21 mouse cellular contexts compared by ENCODE assay signal in the genomic region with DNA sequence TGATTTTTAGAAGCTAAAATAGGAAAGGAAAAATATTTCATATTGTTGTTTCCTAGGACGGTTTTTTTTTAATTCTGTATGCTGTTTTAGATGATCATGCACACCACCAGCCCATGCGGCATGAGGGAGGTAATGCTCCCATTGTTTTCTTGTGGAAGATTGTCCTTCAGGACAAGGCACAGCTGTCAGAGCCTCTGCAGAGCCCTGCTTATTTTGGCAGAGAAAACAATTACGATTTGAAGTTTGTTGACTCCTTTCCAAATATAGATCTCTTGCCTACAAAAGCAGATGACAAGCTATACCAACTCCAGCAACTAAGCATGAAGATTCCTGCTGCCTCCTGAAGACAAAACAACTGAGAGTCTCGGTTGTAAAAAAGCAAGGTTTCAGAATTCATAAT.
DNase-seq lines count a peak whose midpoint lies in the region; ATAC-seq and TF ChIP-seq lines count a peak whose summit lies in the region.
"Had no signal": no experiment of that assay in that cellular context is flagged by ENCODE, and none has a peak within 500 bp of the region (broad histone marks: within the 10 kb centered on the region; RNA-seq: fewer than 3 reads in every experiment).

No protein-coding gene starts in this region.

- TF ChIP-seq POLR2A in kidney, adult 2 months (IDR thresholded peaks at IDR 0.05; ENCODE audit: low read depth, low read length): no peak
- no peak for TF ChIP-seq POLR2A in liver, adult 2 months (IDR thresholded peaks at IDR 0.05; ENCODE audit: extremely low read depth, insufficient read depth, low read length)

- H3K4me2 ChIP-seq in kidney, postnatal 0 days (ENCODE audit: low read length): no peak overlapping the region
- H3K4me2 ChIP-seq in liver, embryonic 11.5 days: no peak overlapping the region
- H3K4me2 ChIP-seq: embryonic facial prominence, embryonic 12.5 days; limb, embryonic 15.5 days; midbrain, embryonic 12.5 days; neural tube, embryonic 15.5 days had no signal

- peak; percentile 13 for DNase-seq in heart, adult 8-10 months (ENCODE audit: low spot score)
- DNase-seq in heart, embryonic 10.5 days (ENCODE audit: low spot score): no peak
- peak; percentile 44 for DNase-seq in kidney, postnatal 0 days (ENCODE audit: low spot score)
- DNase-seq in kidney, adult 2 months: no peak
- DNase-seq in liver, adult 2 months (ENCODE audit: extremely low read depth, low read depth, low spot score): peak; percentile 8
- no peak for DNase-seq in liver, embryonic 11.5 days (ENCODE audit: low spot score)
- peak; percentile 44 for DNase-seq in Muller cell, postnatal 12 days (ENCODE audit: inconsistent ontology term)
- no peak for DNase-seq in right cerebral cortex, postnatal 25 days
- DNase-seq: cerebellum, adult 9-10 months; gastrocnemius, postnatal 10 days; kidney, postnatal 36 days; liver, postnatal 0 days; spleen, adult 18-20 months; thymus, postnatal 36 days had no signal

- no peak for TF ChIP-seq CTCF in kidney, postnatal 0 days (IDR thresholded peaks at IDR 0.05; ENCODE audit: low read depth)
- no peak for TF ChIP-seq CTCF in kidney, adult 2 months (conservative IDR thresholded peaks at IDR 0.05; ENCODE audit: insufficient read depth, insufficient read length, low read depth, low read length)
- TF ChIP-seq CTCF in liver, adult 2 months (IDR thresholded peaks at IDR 0.05; ENCODE audit: low read depth, low read length): no peak

- H3K4me1 ChIP-seq in heart, embryonic 10.5 days: no peaks in the 10 kb centered on the region
- no peaks in the 10 kb centered on the region for H3K4me1 ChIP-seq in kidney, postnatal 0 days (replicated peaks; ENCODE audit: insufficient read depth, low read length)
- H3K4me1 ChIP-seq in kidney, adult 2 months (ENCODE audit: control insufficient read depth, insufficient read depth, low read length): no peaks in the 10 kb centered on the region
- H3K4me1 ChIP-seq in liver, adult 2 months (ENCODE audit: control insufficient read depth, insufficient read depth, low read length): no peaks in the 10 kb centered on the region
- H3K4me1 ChIP-seq in liver, embryonic 11.5 days (replicated peaks; ENCODE audit: control insufficient read depth, insufficient read depth, low read length): no peaks in the 10 kb centered on the region
- H3K4me1 ChIP-seq: embryonic facial prominence, embryonic 12.5 days; limb, embryonic 15.5 days; midbrain, embryonic 12.5 days; neural tube, embryonic 15.5 days had no signal

- H3K27ac ChIP-seq in heart, embryonic 10.5 days: no peak overlapping the region
- no peak overlapping the region for H3K27ac ChIP-seq in kidney, postnatal 0 days
- no peak overlapping the region for H3K27ac ChIP-seq in kidney, adult 2 months (ENCODE audit: insufficient read depth, low read depth, low read length)
- H3K27ac ChIP-seq in liver, adult 2 months (replicated peaks; ENCODE audit: insufficient read depth, low read depth, low read length): no peak overlapping the region
- H3K27ac ChIP-seq in liver, embryonic 11.5 days (ENCODE audit: low read depth, low read length): no peak overlapping the region
- H3K27ac ChIP-seq: embryonic facial prominence, embryonic 12.5 days; limb, embryonic 15.5 days; midbrain, embryonic 12.5 days; neural tube, embryonic 15.5 days had no signal

- H3K9me3 ChIP-seq in heart, embryonic 10.5 days: peaks cover 6% of the 10 kb centered on the region
- 0 out of 2 replicates have a peak, but pooled peaks cover 7% of the 10 kb centered on the region for H3K9me3 ChIP-seq in kidney, postnatal 0 days (replicated peaks; ENCODE audit: low read length)
- peaks cover 3% of the 10 kb centered on the region for H3K9me3 ChIP-seq in liver, embryonic 11.5 days (ENCODE audit: control insufficient read depth, low read length)
- H3K9me3 ChIP-seq: embryonic facial prominence, embryonic 12.5 days had no signal

- H3K4me3 ChIP-seq in heart, embryonic 10.5 days: no peak overlapping the region
- H3K4me3 ChIP-seq in kidney, postnatal 0 days (replicated peaks; ENCODE audit: low read depth, low read length): no peak overlapping the region
- H3K4me3 ChIP-seq in kidney, adult 2 months (ENCODE audit: insufficient read depth, low read depth, low read length): no peak overlapping the region
- H3K4me3 ChIP-seq in liver, adult 2 months (ENCODE audit: insufficient read depth, low read depth, low read length): no peak overlapping the region
- no peak overlapping the region for H3K4me3 ChIP-seq in liver, embryonic 11.5 days (ENCODE audit: low read depth, low read length)
- H3K4me3 ChIP-seq: embryonic facial prominence, embryonic 12.5 days; limb, embryonic 15.5 days; midbrain, embryonic 12.5 days; neural tube, embryonic 15.5 days had no signal

- no peak for ATAC-seq in kidney, postnatal 0 days (replicated peaks; ENCODE audit: low FRiP score, low read depth)
- no peak for ATAC-seq in liver, embryonic 11.5 days (replicated peaks; ENCODE audit: low FRiP score)
- ATAC-seq: forebrain, embryonic 14.5 days; intestine, embryonic 16.5 days; liver, postnatal 0 days had no signal

- WGBS in heart, embryonic 10.5 days: 48% methylated on average over 4 of the region's 4 CpGs
- 34% methylated on average over 4 of the region's 4 CpGs for WGBS in kidney, postnatal 0 days
- WGBS in kidney, adult 2 months: 31% methylated on average over 4 of the region's 4 CpGs
- 56% methylated on average over 4 of the region's 4 CpGs for WGBS in liver, adult 2 months
- WGBS in liver, embryonic 11.5 days: 62% methylated on average over 4 of the region's 4 CpGs

- H3K27me3 ChIP-seq in heart, embryonic 10.5 days (ENCODE audit: insufficient read depth, poor library complexity, severe bottlenecking): no peaks in the 10 kb centered on the region
- H3K27me3 ChIP-seq in kidney, postnatal 0 days (ENCODE audit: insufficient read depth, low read length): no peaks in the 10 kb centered on the region
- no peaks in the 10 kb centered on the region for H3K27me3 ChIP-seq in kidney, adult 2 months (replicated peaks; ENCODE audit: control insufficient read depth, insufficient read depth, low read length)
- H3K27me3 ChIP-seq in liver, adult 2 months (ENCODE audit: control insufficient read depth, insufficient read depth, low read length): no peaks in the 10 kb centered on the region
- no peaks in the 10 kb centered on the region for H3K27me3 ChIP-seq in liver, embryonic 11.5 days (replicated peaks; ENCODE audit: control insufficient read depth, insufficient read depth, low read length)
- H3K27me3 ChIP-seq: CH12.LX; embryonic facial prominence, embryonic 12.5 days; limb, embryonic 15.5 days; midbrain, embryonic 12.5 days; neural tube, embryonic 15.5 days had no signal

- no peaks in the 10 kb centered on the region for H3K79me2 ChIP-seq in liver, adult 2 months (ENCODE audit: control insufficient read depth, insufficient read depth, low read length)

- no peaks in the 10 kb centered on the region for H3K36me3 ChIP-seq in heart, embryonic 10.5 days
- H3K36me3 ChIP-seq in kidney, postnatal 0 days (ENCODE audit: insufficient read depth, low read length): no peaks in the 10 kb centered on the region
- no peaks in the 10 kb centered on the region for H3K36me3 ChIP-seq in kidney, adult 2 months (ENCODE audit: control insufficient read depth, insufficient read depth, low read length)
- no peaks in the 10 kb centered on the region for H3K36me3 ChIP-seq in liver, adult 2 months (ENCODE audit: control insufficient read depth, insufficient read depth, low read length)
- no peaks in the 10 kb centered on the region for H3K36me3 ChIP-seq in liver, embryonic 11.5 days (ENCODE audit: control insufficient read depth, insufficient read depth, low read length)
- H3K36me3 ChIP-seq: embryonic facial prominence, embryonic 12.5 days; limb, embryonic 15.5 days; midbrain, embryonic 12.5 days; neural tube, embryonic 15.5 days had no signal

- H3K9ac ChIP-seq in kidney, postnatal 0 days (ENCODE audit: low read depth, low read length): no peak overlapping the region
- H3K9ac ChIP-seq in liver, adult 2 months (ENCODE audit: low read depth, low read length): no peak overlapping the region
- no peak overlapping the region for H3K9ac ChIP-seq in liver, embryonic 11.5 days (ENCODE audit: low read depth, low read length)
- H3K9ac ChIP-seq: embryonic facial prominence, embryonic 12.5 days; limb, embryonic 15.5 days; liver, postnatal 0 days; midbrain, embryonic 12.5 days; neural tube, embryonic 15.5 days had no signal

Comparison
In these comparisons a context has a peak if more than half of its experiments do, and no peak if none do; other contexts are left out.
1. DNase-seq: peak in heart, adult 8-10 months (single experiment), kidney, postnatal 0 days (single experiment), liver, adult 2 months (single experiment) and Muller cell, postnatal 12 days (single experiment); none in heart, embryonic 10.5 days (single experiment), kidney, adult 2 months (single experiment), liver, embryonic 11.5 days (single experiment) and right cerebral cortex, postnatal 25 days (single experiment).